Mouse (Mus musculus): ENCODE results near the gene Sdr39u1.

Sdr39u1 gene

DNA sequence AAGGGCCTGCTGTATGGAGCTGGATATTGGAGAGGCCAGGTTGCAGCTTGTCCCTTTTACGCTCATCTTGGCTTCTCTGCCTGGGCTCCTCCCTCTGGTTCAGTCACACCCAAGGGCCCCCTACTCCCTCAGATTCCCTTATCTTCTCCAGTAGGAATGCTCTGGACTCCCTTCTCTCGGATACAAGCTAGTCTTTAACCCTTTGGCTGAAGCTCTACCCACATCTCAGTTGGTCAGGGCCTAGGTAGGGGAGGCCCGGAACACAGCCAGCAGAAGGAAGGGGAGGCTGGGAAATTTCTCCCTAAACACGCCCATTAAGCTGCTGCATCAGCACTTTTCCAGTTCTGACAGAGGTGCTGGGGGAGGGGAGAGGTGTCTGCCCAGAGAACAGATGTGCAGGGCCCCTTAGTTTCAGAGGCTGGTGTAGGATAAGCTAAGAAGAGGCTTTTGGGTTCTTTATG is 45.0 kb downstream of the Sdr39u1 start:
- no peak for DNase-seq (ENCODE audit: low spot score in 2 of 2)

DNA sequence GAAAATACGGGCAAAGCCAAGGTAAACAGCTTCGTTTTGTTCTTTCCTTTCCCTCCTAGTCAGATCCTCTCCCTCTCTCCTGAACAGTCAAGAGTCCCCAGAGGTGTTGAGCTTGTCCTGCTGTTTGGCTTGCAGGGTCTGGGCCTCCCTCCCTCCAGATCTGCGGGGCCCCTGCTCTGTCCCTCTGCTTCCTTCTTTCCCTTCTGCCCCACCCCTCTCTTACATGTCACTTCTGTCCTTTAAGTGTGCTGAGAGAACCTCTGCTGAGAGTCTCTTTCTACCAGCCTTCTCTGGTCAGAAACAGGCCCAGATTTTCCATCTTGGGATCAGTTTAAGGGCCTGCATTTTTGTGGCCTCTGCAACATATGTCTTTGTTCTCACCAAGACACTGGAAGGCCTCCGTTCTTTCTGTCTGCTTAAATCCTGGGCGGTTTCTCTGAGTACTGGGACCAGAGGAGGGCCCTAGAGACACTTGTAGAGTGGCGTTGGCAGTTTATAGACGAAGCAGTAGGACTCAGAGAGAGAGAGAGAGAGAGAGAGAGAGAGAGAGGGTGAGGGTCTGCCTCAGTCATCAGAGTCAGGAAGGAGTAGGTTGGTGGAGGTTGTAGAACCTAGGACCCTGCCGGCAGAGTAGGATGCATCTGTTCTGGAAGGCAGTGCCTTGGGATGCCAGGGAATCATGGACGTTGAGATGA is 45.5 kb downstream of the Sdr39u1 start:
- no peak for DNase-seq (ENCODE audit: low spot score in 2 of 2)

DNA sequence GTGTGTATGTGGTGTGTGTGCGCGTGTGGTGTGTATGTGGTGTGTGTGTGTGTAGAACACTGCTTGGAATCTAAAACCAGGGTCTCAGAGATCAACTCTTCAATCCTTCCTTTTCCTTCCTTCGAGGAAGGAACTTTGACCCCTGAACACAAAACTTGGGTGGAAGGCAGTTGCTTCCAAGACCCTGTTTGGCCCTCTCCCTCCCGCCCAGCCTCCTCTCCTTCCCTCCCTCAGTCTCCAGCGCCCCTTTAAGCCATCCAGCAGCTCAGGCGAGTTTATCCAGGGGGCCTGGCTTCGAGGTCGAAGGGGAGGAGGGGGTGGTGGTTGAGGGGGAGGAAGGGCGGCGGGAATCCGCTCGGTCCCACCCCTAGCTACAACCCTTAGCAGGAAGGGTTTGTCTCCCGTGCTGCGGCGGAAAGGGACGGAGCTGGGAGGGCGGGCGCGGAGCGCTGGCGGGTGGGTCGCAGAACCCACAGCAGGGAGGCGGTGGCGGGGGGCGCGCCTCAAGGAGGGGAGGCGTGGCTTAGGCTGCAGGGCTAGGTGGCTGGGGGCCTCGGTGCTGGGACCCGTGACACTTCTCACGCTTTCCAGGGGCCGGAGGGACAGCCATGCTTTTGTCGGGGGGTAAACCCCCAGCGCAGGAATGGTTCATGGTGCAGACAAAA is 46.3 kb downstream of the Sdr39u1 start, which contains the start of gene Nynrin:
TSS of gene Nynrin (plus strand) at position 390 of the 665 bp plus-strand sequence.
- peak; percentile 13 to 14 for DNase-seq (ENCODE audit: low spot score in 2 of 2)

DNA sequence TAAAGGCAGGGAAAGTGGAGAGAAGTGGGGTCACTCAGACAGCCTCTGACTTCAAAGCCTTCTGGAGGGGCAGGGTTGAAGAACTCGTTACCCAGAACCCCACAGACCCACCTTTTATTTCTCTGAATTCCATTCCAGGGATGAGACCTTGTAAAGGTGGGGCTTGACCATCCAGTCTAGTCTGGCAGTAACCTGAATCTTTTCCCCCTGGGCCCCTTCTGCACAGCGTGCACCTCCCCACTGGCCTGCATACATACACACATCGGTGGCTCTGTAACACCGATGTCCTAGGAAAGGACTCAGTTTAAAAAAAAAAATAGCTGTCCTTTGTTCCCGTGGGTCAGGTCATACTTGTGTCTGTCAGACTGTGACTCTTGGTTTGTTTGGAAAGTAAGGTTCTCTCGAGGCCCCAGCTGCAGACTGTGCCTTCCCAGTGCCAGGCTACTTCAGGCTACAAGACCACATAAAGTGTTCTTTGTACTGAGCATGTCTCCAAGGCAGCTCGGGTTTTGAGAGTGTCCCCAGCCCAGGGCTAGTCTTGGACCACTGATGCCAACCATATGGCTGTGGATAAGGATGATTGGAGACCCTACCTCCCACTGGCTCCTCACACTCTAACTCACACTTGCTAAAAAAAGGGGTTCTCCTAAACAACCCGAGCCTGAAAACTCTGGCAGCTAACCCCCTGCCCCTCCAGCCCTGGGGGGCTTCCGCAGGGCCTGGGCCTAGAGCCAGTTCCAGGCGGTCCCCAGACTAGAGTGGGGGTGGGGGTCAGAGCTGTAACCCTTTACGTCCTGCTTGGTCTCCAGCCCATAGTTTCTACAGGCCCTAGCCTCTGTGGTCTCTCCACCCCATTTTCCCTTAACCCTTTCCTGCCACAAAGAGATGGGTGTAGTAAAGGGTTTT is 47.2 kb downstream of the Sdr39u1 start:
- DNase-seq (ENCODE audit: low spot score in 2 of 2), result no peak

DNA sequence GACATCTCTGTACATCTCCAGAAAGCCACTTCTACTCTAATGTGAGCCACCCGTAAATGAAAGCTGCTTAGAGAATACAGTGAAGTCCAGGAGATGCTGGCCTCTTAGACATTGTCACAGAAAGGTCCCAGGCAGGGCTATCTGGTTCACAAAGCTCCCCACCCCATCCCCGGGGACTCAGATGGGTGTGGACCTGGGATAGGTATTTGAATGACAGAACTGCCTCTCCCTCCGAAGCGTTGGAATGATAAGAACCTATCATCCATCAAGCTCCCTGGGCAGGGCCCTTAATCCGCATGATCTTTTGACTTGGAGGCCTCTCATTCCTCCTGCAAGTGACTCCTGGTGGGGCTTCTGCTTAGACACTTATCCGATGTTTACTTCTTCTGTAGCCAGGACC is 49.2 kb downstream of the Sdr39u1 start:
- no peak for DNase-seq (ENCODE audit: low spot score in 2 of 2)

Data from spleen, postnatal 36 days (tissue).